Mouse (Mus musculus): Measurements from ENCODE around the gene Baiap3. TPM values are rescaled to one million over a fixed set of nuclear protein-coding genes. Genes with fewer than 3 reads are reported as not detected.

The Baiap3 gene
- polyA plus RNA-seq, 1 experiment from 2014 or later: 1.3 TPM

DNA sequence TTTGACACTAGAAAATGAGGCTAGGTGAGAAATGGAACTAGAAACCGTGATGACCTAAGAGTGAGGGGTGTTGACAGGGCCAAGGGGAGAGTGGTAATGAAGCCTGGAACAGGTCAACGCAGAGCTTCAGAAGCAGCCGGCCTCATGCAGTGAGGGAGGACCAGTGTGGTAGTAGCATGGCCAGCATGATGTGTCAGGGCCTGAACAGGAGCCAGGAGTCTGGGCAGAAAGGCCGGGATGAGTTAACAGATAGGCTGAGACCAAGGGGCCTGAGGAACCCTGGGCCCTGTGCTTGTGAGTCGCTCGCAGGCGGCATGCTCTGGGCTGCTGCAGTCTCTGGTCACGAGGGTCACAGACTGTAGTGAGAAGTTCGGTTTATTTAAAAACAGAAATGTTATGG, 37.2 kb downstream of the Baiap3 start:
- Histone ChIP-seq H3K4me3 (no peak overlapping the region), H3K27me3 (ENCODE audit: insufficient read depth, poor library complexity, severe bottlenecking) (no peaks in the 10 kb centered on the region), H3K9me3 (no peaks in the 10 kb centered on the region), H3K4me1 (peaks cover 19% of the 10 kb centered on the region), H3K27ac (no peak overlapping the region), H3K36me3 (peaks cover 49% of the 10 kb centered on the region)
- DNase-seq (ENCODE audit: low spot score): no peak
- WGBS: 80% methylated on average over 9 of the region's 9 CpGs

GRCm38 (mm10) chr17:25215431-25215830, 40.7 kb downstream of the Baiap3 start:
- H3K4me1 ChIP-seq: no peaks in the 10 kb centered on the region
- H3K27ac ChIP-seq: no peak overlapping the region
- peaks cover 76% of the 10 kb centered on the region for H3K36me3 ChIP-seq
- H3K27me3 ChIP-seq (ENCODE audit: insufficient read depth, poor library complexity, severe bottlenecking): no peaks in the 10 kb centered on the region
- WGBS: 81% methylated on average over 3 of the region's 3 CpGs
- no peak for DNase-seq (ENCODE audit: low spot score)
- H3K9me3 ChIP-seq: no peaks in the 10 kb centered on the region
- H3K4me3 ChIP-seq: no peak overlapping the region

DNA sequence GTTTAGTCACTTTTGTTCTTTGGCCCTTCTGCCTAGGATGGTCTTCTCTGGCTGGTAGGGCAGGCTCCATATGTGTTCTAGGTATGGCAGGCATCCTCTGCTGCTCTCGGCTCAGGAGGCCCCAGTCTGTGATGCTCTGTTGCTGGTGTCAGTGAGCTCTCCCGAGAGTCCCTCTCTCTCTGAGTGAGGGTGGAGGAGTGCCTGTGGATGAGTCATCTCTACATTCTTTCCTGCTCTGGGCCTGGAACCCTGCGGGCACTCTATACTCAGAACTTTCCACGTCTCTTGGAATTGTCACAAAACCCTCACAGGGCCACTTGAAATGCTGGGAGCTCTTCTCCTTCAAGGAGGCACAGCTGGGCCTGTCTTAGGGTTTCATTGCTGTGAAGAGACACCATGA, 44.5 kb downstream of the Baiap3 start:
- Histone ChIP-seq H3K4me1 (no peaks in the 10 kb centered on the region), H3K36me3 (peaks cover 90% of the 10 kb centered on the region), H3K27ac (no peak overlapping the region), H3K4me3 (no peak overlapping the region), H3K9me3 (no peaks in the 10 kb centered on the region), H3K27me3 (ENCODE audit: insufficient read depth, poor library complexity, severe bottlenecking) (no peaks in the 10 kb centered on the region)
- 67% methylated on average over 4 of the region's 4 CpGs for WGBS
- no peak for DNase-seq (ENCODE audit: low spot score)

DNA sequence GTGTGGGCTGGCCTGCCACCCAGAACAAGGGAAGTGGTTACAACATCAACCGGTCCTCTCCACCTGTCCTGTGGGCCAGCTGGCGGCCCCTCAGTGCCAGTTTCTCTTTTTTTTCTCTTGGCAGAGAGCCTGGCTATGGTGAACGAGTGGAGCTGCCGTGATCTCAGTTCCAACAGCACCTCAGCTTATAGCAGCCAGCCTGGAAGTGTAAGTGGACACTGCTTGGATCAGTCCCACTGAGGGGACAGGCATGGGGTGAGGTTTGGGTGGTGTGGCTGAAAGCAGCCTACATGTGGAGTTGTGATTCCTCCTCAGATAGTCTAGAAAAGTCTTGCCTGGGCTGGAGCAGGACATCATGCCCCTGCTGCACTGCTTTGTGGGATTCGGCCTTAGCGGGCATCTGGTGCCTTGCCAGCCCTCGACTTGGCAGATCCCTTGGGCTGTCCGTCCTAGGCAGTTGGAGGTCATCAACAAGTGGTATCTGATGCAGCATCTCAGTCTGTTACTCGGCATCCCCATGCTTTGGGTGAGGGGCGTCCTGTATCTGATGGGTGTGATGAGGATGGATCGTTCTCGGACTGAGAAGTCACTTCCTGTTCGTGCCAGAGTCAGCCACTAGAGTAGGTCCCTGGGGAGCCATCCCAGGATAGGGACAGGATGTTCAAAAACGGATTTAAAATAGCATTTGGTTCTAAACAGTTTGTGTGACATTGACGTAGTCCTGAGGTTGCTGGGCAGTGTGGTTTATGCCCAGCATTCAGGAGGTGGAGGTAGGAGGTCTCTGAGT, 45.3 kb downstream of the Baiap3 start:
- H3K4me3 ChIP-seq: no peak overlapping the region
- no peak for DNase-seq (ENCODE audit: low spot score)
- WGBS: 82% methylated on average over 15 of the region's 15 CpGs
- no peak overlapping the region for H3K27ac ChIP-seq
- H3K36me3 ChIP-seq: peaks cover 91% of the 10 kb centered on the region
- no peaks in the 10 kb centered on the region for H3K27me3 ChIP-seq (ENCODE audit: insufficient read depth, poor library complexity, severe bottlenecking)
- H3K9me3 ChIP-seq: no peaks in the 10 kb centered on the region
- H3K4me1 ChIP-seq: no peaks in the 10 kb centered on the region

DNA sequence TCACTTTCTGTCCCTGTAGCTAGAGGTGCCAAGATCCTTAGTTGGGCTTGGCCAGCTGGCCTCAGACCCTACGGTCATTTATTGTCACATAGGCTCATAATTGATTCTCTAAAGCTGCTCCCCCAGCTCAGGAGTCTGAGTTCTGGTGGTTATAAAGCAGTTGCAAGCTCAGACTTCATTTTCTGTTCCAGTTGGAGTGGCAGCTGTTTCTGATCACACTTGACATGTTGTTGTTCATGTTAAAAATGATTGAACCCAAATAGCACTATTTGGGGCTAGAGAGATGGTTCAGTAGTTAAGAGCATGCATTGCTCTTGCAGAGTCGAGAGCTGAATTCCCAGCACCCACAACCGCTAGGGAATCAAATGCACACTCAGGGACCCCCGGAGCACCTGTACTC, 46.2 kb downstream of the Baiap3 start:
- Histone ChIP-seq H3K36me3 (peaks cover 89% of the 10 kb centered on the region), H3K9me3 (no peaks in the 10 kb centered on the region), H3K4me1 (no peaks in the 10 kb centered on the region), H3K4me3 (no peak overlapping the region), H3K27ac (no peak overlapping the region), H3K27me3 (ENCODE audit: insufficient read depth, poor library complexity, severe bottlenecking) (no peaks in the 10 kb centered on the region)
- 92% methylated on average over 4 of the region's 4 CpGs for WGBS
- DNase-seq (ENCODE audit: low spot score): no peak

DNA sequence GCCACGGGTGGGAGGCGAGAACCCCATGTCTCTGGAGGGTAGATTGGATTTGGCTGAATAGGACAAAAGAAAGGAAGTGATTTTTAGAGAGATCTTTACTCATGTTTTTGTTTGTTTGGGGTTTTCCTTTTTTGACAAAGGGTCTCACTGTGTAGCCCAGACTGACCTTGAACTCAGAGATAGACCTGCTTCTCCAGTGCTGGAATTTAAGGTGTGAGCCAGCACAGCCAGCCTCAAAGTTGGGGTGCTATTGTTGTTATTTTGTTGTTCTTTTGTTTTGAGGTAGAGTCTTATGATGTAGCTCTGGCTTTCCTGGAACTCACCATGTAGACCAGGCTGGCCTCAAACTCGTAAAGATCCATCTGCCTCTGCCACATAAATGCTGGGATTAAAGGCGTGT, 53.8 kb downstream of the Baiap3 start:
- H3K4me1 ChIP-seq: no peaks in the 10 kb centered on the region
- H3K27ac ChIP-seq: no peak overlapping the region
- H3K4me3 ChIP-seq: no peak overlapping the region
- peaks cover 72% of the 10 kb centered on the region for H3K36me3 ChIP-seq
- H3K27me3 ChIP-seq (ENCODE audit: insufficient read depth, poor library complexity, severe bottlenecking): no peaks in the 10 kb centered on the region
- no peak for DNase-seq (ENCODE audit: low spot score)
- 93% methylated on average over 4 of the region's 4 CpGs for WGBS
- H3K9me3 ChIP-seq: no peaks in the 10 kb centered on the region

Small RNAs within 50 kb of the gene (microRNA-seq; reads per million reads assigned to microRNA genes)
- 1.3 reads per million for gene Mir3547

Other genes starting within 250 kb of the Baiap3 start
- gene Cramp1l, start 240.6 kb downstream of the Baiap3 start, polyA plus RNA-seq (2016; fragmentation: Nextera tagmentation; extraction: Ambion mirVana): 6.2 and 7.2 TPM in 2 replicates
- 18.4 and 19.1 TPM in 2 replicates for gene Ift140, start 240.3 kb downstream of the Baiap3 start, polyA plus RNA-seq (2016; fragmentation: Nextera tagmentation; extraction: Ambion mirVana)
- gene Tmem204, start 172.8 kb downstream of the Baiap3 start, polyA plus RNA-seq (2016; fragmentation: Nextera tagmentation; extraction: Ambion mirVana): 12.2 and 15.9 TPM in 2 replicates
- 35.2 and 45.2 TPM in 2 replicates for gene Telo2, start 140.4 kb downstream of the Baiap3 start, polyA plus RNA-seq (2016; fragmentation: Nextera tagmentation; extraction: Ambion mirVana)
- gene Ptx4, start 135.6 kb downstream of the Baiap3 start, polyA plus RNA-seq (2016; fragmentation: Nextera tagmentation; extraction: Ambion mirVana): 0.08 and 0.15 TPM in 2 replicates
- gene Clcn7, start 123.0 kb downstream of the Baiap3 start, polyA plus RNA-seq (2016; fragmentation: Nextera tagmentation; extraction: Ambion mirVana): 20.5 and 21.7 TPM in 2 replicates
- not detected in 2 replicates for gene Ccdc154, start 93.9 kb downstream of the Baiap3 start, polyA plus RNA-seq (2016; fragmentation: Nextera tagmentation; extraction: Ambion mirVana)
- gene Gm38655, start 80.9 kb downstream of the Baiap3 start, polyA plus RNA-seq (2016; fragmentation: Nextera tagmentation; extraction: Ambion mirVana): 0.54 TPM in 1 of 2 replicates, not detected in the other
- 27.3 and 34.6 TPM in 2 replicates for gene BC003965, start 71.8 kb downstream of the Baiap3 start, polyA plus RNA-seq (2016; fragmentation: Nextera tagmentation; extraction: Ambion mirVana)
- 6.5 and 7.4 TPM in 2 replicates for gene Unkl, start 68.0 kb downstream of the Baiap3 start, polyA plus RNA-seq (2016; fragmentation: Nextera tagmentation; extraction: Ambion mirVana)
- 31.2 and 36.7 TPM in 2 replicates for gene Gnptg, start 16.2 kb downstream of the Baiap3 start, polyA plus RNA-seq (2016; fragmentation: Nextera tagmentation; extraction: Ambion mirVana)
- gene Tsr3, start 16.2 kb downstream of the Baiap3 start, polyA plus RNA-seq (2016; fragmentation: Nextera tagmentation; extraction: Ambion mirVana): 44.9 and 58.4 TPM in 2 replicates
- 528 and 716 TPM in 2 replicates for gene Ube2i, start 18.3 kb upstream of the Baiap3 start, polyA plus RNA-seq (2016; fragmentation: Nextera tagmentation; extraction: Ambion mirVana)
- gene Prss34, start 42.0 kb upstream of the Baiap3 start, polyA plus RNA-seq (2016; fragmentation: Nextera tagmentation; extraction: Ambion mirVana): not detected in 2 replicates
- gene Prss28, start 52.3 kb upstream of the Baiap3 start, polyA plus RNA-seq (2016; fragmentation: Nextera tagmentation; extraction: Ambion mirVana): not detected in 2 replicates
- gene Prss29, start 62.3 kb upstream of the Baiap3 start, polyA plus RNA-seq (2016; fragmentation: Nextera tagmentation; extraction: Ambion mirVana): not detected in 2 replicates
- not detected in 2 replicates for gene Tpsab1, start 89.2 kb upstream of the Baiap3 start, polyA plus RNA-seq (2016; fragmentation: Nextera tagmentation; extraction: Ambion mirVana)
- not detected in 2 replicates for gene Tpsb2, start 109.9 kb upstream of the Baiap3 start, polyA plus RNA-seq (2016; fragmentation: Nextera tagmentation; extraction: Ambion mirVana)
- gene Tpsg1, start 112.9 kb upstream of the Baiap3 start, polyA plus RNA-seq (2016; fragmentation: Nextera tagmentation; extraction: Ambion mirVana): 0.54 TPM in 1 of 2 replicates, not detected in the other
- gene Cacna1h, start 177.4 kb upstream of the Baiap3 start, polyA plus RNA-seq (2016; fragmentation: Nextera tagmentation; extraction: Ambion mirVana): 11.1 and 11.8 TPM in 2 replicates
- gene Tekt4, start 198.3 kb upstream of the Baiap3 start, polyA plus RNA-seq (2016; fragmentation: Nextera tagmentation; extraction: Ambion mirVana): 0.55 and 0.84 TPM in 2 replicates
- 1.1 and 1.5 TPM in 2 replicates for gene Sstr5, start 240.9 kb upstream of the Baiap3 start, polyA plus RNA-seq (2016; fragmentation: Nextera tagmentation; extraction: Ambion mirVana)